Mouse (Mus musculus) central nervous system, embryonic 18 days (tissue): ENCODE results near the gene T. TPM values are rescaled to one million over a fixed set of nuclear protein-coding genes. Genes with fewer than 3 reads are reported as not detected.

ENCODE experiments used
- polyA plus RNA-seq: library from polyadenylated mRNA; depleted of rRNA; stranded (reverse); fragments of >200 nt; gene quantifications from 2 replicates; pipeline ENCODE4 v1.2.3, GENCODE M21; 2012; rRNA removed

Gene T
- 0.71 and 1.0 TPM in 2 replicates for polyA plus RNA-seq

DNA sequence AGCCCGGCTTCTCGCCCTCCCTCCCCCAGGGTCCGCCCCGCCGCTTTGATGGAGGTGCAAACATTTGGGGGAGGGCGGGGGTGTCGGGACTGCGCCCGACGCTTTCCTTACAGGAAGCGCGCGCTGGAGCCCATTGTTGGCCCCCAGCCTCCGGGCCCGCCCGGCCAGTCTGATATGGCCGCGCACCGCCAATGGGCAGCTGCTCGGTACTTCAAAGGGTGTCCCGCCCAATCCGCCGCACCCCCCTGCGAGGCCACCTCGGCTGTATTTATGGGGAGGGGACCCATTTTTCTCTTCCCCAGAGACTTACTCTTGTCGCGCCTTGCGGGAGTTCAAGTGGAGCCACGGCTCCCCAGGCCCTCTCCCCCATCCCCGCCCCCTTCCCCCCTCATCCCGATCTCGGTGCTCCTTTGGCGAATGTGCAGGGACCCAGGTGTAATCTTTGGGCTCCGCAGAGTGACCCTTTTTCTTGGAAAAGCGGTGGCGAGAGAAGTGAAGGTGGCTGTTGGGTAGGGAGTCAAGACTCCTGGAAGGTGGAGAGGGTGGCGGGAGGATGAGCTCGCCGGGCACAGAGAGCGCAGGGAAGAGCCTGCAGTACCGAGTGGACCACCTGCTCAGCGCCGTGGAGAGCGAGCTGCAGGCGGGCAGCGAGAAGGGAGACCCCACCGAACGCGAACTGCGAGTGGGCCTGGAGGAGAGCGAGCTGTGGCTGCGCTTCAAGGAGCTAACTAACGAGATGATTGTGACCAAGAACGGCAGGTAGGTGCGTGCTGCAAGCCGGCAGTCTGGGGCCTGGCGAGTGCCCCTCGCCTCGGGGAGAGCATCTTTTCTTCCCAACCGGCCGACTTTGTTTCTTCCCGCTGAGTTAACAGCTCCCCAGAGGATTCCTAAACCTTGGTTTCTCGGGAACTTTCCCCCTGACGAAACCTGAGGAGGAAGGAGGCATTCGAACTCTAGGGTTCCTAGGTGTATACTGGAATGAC is at the start of gene T:
T (plus strand) TSS at position 446 of the 983 bp plus-strand sequence.

Other genes with a start within 250 kb of the T start
- gene Ccr6, start 198.4 kb upstream of the T start, polyA plus RNA-seq = not detected in 2 replicates
- gene Mpc1, start 151.5 kb upstream of the T start, polyA plus RNA-seq = 265 and 296 TPM in 2 replicates
- 212 and 213 TPM in 2 replicates for gene Sft2d1, start 123.3 kb upstream of the T start, polyA plus RNA-seq
- gene Prr18, start 97.0 kb upstream of the T start, polyA plus RNA-seq = 25.4 and 25.5 TPM in 2 replicates
- 0.74 and 0.96 TPM in 2 replicates for gene T2, start 78.4 kb upstream of the T start, polyA plus RNA-seq
- 49.5 and 56.8 TPM in 2 replicates for gene Pde10a, start 90.9 kb downstream of the T start, polyA plus RNA-seq
- not detected in 2 replicates for gene Gm17087, start 132.5 kb downstream of the T start, polyA plus RNA-seq